Mouse (Mus musculus): ENCODE results near the gene Col8a2.

Col8a2 gene

GRCm38 (mm10) chr4:126260520-126261201 is 25.9 kb upstream of the Col8a2 start:
- DNase-seq = peak; percentile 40 to 53

GRCm38 (mm10) chr4:126261266-126261665 is 25.3 kb upstream of the Col8a2 start:
- DNase-seq = no peak

GRCm38 (mm10) chr4:126261675-126262074 is 24.9 kb upstream of the Col8a2 start:
- DNase-seq = no peak

- peak; percentile 98 for DNase-seq
Measured at GRCm38 (mm10) chr4:126262119-126262807, 24.3 kb upstream of the Col8a2 start, which contains the start of gene Trappc3. TSS of gene Trappc3 (plus strand) at chr4:126262325.

- no peak for DNase-seq
Measured at GRCm38 (mm10) chr4:126269292-126269691, 17.3 kb upstream of the Col8a2 start.

- no peak for DNase-seq
Measured at GRCm38 (mm10) chr4:126273753-126274152, 12.8 kb upstream of the Col8a2 start.

- DNase-seq = no peak
Measured at GRCm38 (mm10) chr4:126275081-126275480, 11.5 kb upstream of the Col8a2 start.

GRCm38 (mm10) chr4:126275681-126276131 is 10.9 kb upstream of the Col8a2 start:
- no peak for DNase-seq

GRCm38 (mm10) chr4:126277906-126278564 is 8.6 kb upstream of the Col8a2 start:
- no peak for DNase-seq

- no peak for DNase-seq
Measured at GRCm38 (mm10) chr4:126278565-126278915, 8.1 kb upstream of the Col8a2 start.

GRCm38 (mm10) chr4:126278961-126279360 is 7.6 kb upstream of the Col8a2 start:
- no peak for DNase-seq

GRCm38 (mm10) chr4:126281706-126282105 is 4.9 kb upstream of the Col8a2 start:
- DNase-seq = no peak

- no peak for DNase-seq
Measured at GRCm38 (mm10) chr4:126283582-126283981, 3.0 kb upstream of the Col8a2 start.

GRCm38 (mm10) chr4:126287302-126287995 is 856 bp downstream of the Col8a2 start:
- DNase-seq = no peak

GRCm38 (mm10) chr4:126288085-126288666 is 1.6 kb downstream of the Col8a2 start:
- no peak for DNase-seq

- no peak for DNase-seq
Measured at GRCm38 (mm10) chr4:126290314-126290713, 3.7 kb downstream of the Col8a2 start.

GRCm38 (mm10) chr4:126291196-126291595 is 4.6 kb downstream of the Col8a2 start:
- no peak for DNase-seq

GRCm38 (mm10) chr4:126295152-126295551 is 8.6 kb downstream of the Col8a2 start:
- no peak for DNase-seq

- DNase-seq = no peak
Measured at GRCm38 (mm10) chr4:126295937-126296336, 9.3 kb downstream of the Col8a2 start.

- DNase-seq = no peak
Measured at GRCm38 (mm10) chr4:126296617-126297101, 10.1 kb downstream of the Col8a2 start.

GRCm38 (mm10) chr4:126300916-126301583 is 14.5 kb downstream of the Col8a2 start:
- no peak for DNase-seq
